Mouse (Mus musculus): ENCODE measurements around the gene Asap3.

GRCm38 (mm10) chr4:136291692-136292091 lies 85.5 kb downstream of the Asap3 start:
- TF ChIP-seq CTCF (IDR thresholded peaks at IDR 0.05; ENCODE audit: borderline replicate concordance, insufficient read depth, low read depth, low read length) = no peak
- TF ChIP-seq POLR2A (IDR thresholded peaks at IDR 0.05; ENCODE audit: borderline replicate concordance, insufficient read depth, low read length) = no peak
